Mouse (Mus musculus) macrophage (primary cell): ENCODE results near the gene Zfp119b. TPM values are rescaled to one million over a fixed set of nuclear protein-coding genes. Genes with fewer than 3 reads are reported as not detected.
"Not testable (repeated sequence)": the region's sequence is repeated elsewhere in the genome, so short reads cannot be mapped to it uniquely, and the experiment has no call there.

Experiments
- H3K27ac ChIP-seq: fragments of 350-480 bp; formaldehyde crosslinking; 2 replicates; pipeline ENCODE4 v1.9.0; 2021
- H3K36me3 ChIP-seq: fragments of 350-480 bp; formaldehyde crosslinking; 2 replicates; pipeline ENCODE4 v1.9.0; 2021; ENCODE audit errors: inconsistent target
- H3K4me3 ChIP-seq: fragments of 350-480 bp; formaldehyde crosslinking; 2 replicates; pipeline ENCODE4 v1.9.0; 2021; ENCODE audit errors: inconsistent target
- H3K79me2 ChIP-seq: fragments of 350-480 bp; formaldehyde crosslinking; 2 replicates; pipeline ENCODE4 v1.9.0; 2021; ENCODE audit errors: inconsistent target
- WGBS: methylation state at CpG from one replicate; pipeline ENCODE4 v1.1.7; 2026; ENCODE audit warnings: inconsistent platforms; ENCODE audit not compliant: missing documents; 5-methylcytosine and 5-hydroxymethylcytosine counted together
- polyA plus RNA-seq: library from polyadenylated mRNA; stranded (reverse); fragments of 250-400 nt; gene quantifications from 3 replicates; pipeline ENCODE4 v1.2.4, GENCODE M21; 2018; ENCODE audit warnings: inconsistent platforms

The Zfp119b gene
- polyA plus RNA-seq, 1 experiment from 2014 or later, result 7.3 TPM

DNA sequence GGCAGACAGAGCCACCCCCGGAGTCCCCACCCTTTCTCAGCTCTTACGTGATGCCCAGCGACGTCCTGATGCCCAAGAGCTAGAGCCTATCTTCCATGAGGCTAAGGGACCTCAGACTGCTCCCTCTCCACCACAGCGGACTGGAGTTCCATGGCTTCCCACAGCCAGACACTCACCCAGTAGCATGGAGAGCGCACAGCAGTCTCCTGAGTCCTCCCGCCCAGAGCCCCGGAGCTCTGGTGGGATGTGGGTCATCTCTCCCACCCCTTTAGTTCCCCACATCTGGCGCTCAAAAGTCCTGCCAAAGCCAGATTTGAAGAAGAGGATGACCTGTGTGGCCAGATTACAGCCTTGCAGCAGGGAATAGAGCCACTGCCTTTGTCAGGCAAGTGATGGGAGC is 1.3 kb upstream of the Zfp119b start:
- 96% methylated on average over 7 of the region's 9 CpGs for WGBS
- Histone ChIP-seq H3K79me2 (peaks cover 7% of the 10 kb centered on the region; the same call in 1 of the 2 replicates), H3K36me3 (peaks cover 3% of the 10 kb centered on the region; the same call in 1 of the 2 replicates), H3K4me3 (no peak overlapping the region), H3K27ac (no peak overlapping the region)

DNA sequence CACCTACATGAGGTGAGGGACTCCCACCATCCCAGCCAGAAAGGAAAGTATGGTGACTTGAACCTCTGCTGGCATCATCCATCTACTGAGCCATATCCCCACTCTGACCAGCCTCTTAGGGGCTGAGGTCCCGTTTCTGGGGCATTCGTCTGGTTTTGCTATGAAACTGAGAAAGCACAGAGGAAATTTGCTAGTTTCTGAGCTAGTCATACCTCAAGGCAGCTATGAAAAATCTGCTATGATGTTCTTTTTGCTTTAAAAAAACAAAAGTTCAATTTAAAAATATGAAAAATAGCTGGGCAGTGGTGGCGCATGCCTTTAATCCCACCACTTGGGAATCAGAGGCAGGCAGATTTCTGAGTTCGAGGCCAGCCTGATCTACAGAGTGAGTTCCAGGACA is 653 bp downstream of the Zfp119b start:
- Histone ChIP-seq H3K36me3 (no peaks in the 10 kb centered on the region), H3K79me2 (peaks cover under 1% of the 10 kb centered on the region; the same call in 1 of the 2 replicates), H3K27ac (no peak overlapping the region), H3K4me3 (no peak overlapping the region)
- 90% methylated on average over 4 of the region's 4 CpGs for WGBS

DNA sequence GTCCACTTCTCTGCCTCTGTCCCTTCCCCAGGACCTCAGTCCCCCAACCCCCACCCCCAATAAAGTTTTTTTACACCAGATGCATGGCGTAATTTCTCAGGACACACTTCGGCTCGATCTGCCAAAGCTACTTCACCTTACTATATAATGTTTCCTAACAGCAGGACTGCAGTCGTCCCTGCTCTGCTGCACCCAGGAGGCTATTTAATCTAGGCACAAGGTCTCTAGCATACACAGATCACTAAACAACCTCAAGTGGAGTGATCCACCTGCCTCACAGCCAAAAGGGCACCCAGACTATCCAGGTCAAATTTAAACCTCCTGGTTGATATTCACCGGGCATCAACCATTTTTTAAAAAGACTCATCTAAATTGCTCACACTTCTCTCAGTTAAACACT is 3.6 kb downstream of the Zfp119b start:
- H3K79me2 ChIP-seq, result no peaks in the 10 kb centered on the region
- peak overlapping the region; percentile 54 for H3K4me3 ChIP-seq
- peaks cover 9% of the 10 kb centered on the region for H3K36me3 ChIP-seq
- H3K27ac ChIP-seq, result peak overlapping the region; percentile 57
- WGBS, result 29% methylated on average over 5 of the region's 5 CpGs

DNA sequence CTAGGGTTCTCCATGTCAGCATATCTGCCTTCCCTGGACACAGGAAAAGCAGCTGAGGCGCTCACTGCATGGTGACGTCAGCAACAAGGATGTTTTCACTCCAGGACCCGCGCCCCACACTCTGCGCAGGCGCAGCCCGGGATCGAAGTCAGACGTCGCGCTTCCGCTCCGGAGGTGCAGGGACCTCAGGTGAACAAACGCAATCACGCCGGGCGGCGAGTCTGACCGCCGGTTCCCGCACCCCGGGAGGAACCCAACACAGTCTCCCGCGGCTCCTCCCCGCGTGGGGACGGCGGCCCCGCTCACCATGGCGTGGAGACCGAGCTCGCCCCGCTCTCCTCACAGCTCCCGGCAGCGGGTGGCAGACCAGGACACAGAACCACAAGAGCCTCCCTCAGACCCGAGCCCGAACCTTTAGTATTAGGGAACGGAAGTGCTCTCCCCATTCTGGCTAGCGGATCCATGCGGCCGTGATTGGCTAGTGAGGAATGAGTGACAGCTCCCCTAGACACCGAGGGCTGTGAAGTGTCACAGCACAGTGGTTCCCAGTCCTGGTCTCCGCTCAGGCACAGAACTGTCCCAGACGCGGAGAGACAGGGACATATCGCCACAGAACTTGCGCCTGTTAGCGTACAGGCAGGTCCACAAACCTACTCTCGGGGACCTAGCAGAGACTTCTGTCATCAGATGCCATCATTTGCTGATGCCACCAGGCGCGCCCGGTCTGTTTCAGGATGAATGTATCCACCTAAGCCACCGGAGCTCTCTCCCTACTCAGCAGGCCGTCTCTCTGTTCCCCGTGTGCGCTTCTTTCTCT is 4.2 kb downstream of the Zfp119b start:
- Histone ChIP-seq H3K36me3 (peaks cover 15% of the 10 kb centered on the region), H3K27ac (peak overlapping the region; percentile 57), H3K4me3 (peak overlapping the region; percentile 54)
- WGBS, result under 1% methylated on average over 44 of the region's 56 CpGs
- H3K79me2 ChIP-seq, result not testable (repeated sequence)

- not testable (repeated sequence) for H3K79me2 ChIP-seq
- Histone ChIP-seq H3K27ac (peak overlapping the region; percentile 29), H3K36me3 (peaks cover 22% of the 10 kb centered on the region), H3K4me3 (peak overlapping the region; percentile 54)
- WGBS, result 57% methylated on average over 6 of the region's 10 CpGs
These were observed 4.9 kb downstream of the Zfp119b start for GRCm38 (mm10) chr17:55944387-55944865.

DNA sequence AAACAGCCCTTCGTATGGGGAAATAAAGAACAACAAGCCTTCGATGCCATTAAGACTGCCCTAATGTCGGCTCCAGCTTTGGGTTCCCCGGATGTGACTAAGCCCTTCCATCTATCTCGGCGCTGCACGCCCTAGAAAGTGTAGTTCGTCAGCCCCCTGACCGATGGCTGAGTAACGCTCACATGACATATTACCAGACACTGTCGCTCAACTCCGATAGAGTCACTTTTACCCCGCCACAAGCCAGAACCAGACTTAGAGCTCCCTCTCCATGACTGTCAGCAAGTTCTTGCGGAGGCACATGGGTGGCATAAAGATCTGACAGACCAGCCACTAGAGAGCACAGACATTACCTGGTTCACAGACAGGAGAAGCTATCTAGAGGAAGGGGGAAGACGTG is 16.1 kb downstream of the Zfp119b start:
- 96% methylated on average over 15 of the region's 15 CpGs for WGBS
- Histone ChIP-seq H3K27ac (no peak overlapping the region), H3K36me3 (no peaks in the 10 kb centered on the region; the same call in 1 of the 2 replicates), H3K4me3 (no peak overlapping the region), H3K79me2 (no peaks in the 10 kb centered on the region)

GRCm38 (mm10) chr17:55932635-55933034 is 16.7 kb downstream of the Zfp119b start:
- H3K27ac ChIP-seq, result no peak overlapping the region
- 38% methylated on average over 2 of the region's 2 CpGs for WGBS
- no peaks in the 10 kb centered on the region for H3K36me3 ChIP-seq
- H3K79me2 ChIP-seq, result no peaks in the 10 kb centered on the region
- peak overlapping the region; percentile 61; the same call in 1 of the 2 replicates for H3K4me3 ChIP-seq

DNA sequence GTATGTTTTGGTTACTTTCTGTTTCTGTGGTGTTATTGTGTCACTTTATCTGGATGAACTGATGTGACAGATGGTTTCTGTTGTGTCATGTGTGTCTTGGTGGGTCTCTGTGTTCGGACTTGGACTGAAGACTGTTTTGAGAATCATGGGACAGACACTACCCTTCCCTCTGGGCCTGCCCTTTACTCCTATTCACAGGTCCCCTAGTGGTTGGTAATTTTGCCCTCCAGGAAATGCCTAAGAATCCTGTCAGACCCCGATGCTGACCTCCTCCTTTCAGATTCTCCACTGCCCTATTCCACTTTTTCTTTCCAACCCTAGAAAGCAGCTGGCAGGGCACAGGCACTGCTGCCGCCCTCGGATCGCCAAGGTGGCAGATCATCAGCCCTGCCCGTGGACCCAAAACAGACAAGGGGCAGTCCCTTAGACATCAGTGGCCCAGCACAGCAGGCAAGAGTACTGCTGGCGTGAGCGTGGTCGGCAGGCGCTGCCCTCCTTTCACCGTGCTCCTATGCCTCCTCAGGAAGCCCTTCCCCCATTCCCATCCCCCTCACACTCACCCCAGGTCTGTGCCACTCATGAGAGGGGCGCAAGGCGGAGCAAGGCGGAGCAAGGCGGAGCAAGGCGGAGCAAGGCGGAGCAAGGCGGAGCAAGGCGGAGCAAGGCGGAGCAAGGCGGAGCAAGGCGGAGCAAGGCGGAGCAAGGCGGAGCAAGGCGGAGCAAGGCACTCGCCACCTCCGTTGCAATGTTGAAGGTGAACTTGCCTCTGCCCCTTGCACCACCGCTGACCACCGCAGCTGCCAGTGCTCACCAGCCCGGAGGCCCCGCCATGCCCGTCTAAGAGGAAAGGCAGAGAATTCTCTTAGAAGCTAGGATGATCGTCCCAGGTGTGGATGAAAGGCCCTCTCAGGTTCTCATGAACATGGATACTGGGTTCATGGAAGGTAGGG is 17.5 kb downstream of the Zfp119b start:
- WGBS, result 4% methylated on average over 18 of the region's 33 CpGs
- Histone ChIP-seq H3K4me3 (peak overlapping the region; percentile 61), H3K27ac (peak overlapping the region; percentile 33; the same call in 1 of the 2 replicates), H3K79me2 (no peaks in the 10 kb centered on the region), H3K36me3 (no peaks in the 10 kb centered on the region)

- no peaks in the 10 kb centered on the region for H3K79me2 ChIP-seq
- no peaks in the 10 kb centered on the region for H3K36me3 ChIP-seq
- no peak overlapping the region for H3K4me3 ChIP-seq
- H3K27ac ChIP-seq, result no peak overlapping the region
These were observed 42.6 kb downstream of the Zfp119b start for GRCm38 (mm10) chr17:55906669-55907068.

- no peaks in the 10 kb centered on the region for H3K36me3 ChIP-seq
- WGBS, result 80% methylated on average over 6 of the region's 6 CpGs
- no peak overlapping the region for H3K4me3 ChIP-seq
- H3K79me2 ChIP-seq, result no peaks in the 10 kb centered on the region
- H3K27ac ChIP-seq, result no peak overlapping the region
These were observed 45.2 kb downstream of the Zfp119b start for GRCm38 (mm10) chr17:55904131-55904530.

- H3K27ac ChIP-seq, result no peak overlapping the region
- no peak overlapping the region for H3K4me3 ChIP-seq
- 100% methylated on average over 1 of the region's 1 CpGs for WGBS
- no peaks in the 10 kb centered on the region for H3K36me3 ChIP-seq
- no peaks in the 10 kb centered on the region for H3K79me2 ChIP-seq
These were observed 45.6 kb downstream of the Zfp119b start for GRCm38 (mm10) chr17:55903687-55904086.

DNA sequence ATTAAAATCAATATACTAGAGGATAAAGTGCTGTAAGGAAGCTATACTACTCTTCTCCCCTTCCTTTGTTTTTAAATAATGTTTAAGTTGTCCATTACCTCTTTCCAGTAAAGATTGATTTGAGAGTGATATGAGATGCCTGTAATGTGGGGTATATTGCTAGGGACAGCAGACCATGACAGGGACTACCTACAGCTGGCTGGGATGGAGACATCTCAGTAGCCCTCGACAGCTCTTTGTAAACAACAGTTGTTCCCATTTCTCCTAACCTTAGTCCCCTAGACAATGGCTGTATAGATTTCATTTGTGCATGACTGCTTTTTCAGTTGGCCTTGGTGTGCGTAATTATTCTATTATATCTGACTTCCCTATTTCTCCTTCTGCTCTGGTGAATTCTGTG is 46.2 kb downstream of the Zfp119b start:
- Histone ChIP-seq H3K27ac (no peak overlapping the region), H3K36me3 (peaks cover 1% of the 10 kb centered on the region; the same call in 1 of the 2 replicates), H3K4me3 (no peak overlapping the region), H3K79me2 (no peaks in the 10 kb centered on the region)
- WGBS, result 61% methylated on average over 2 of the region's 2 CpGs

- H3K36me3 ChIP-seq, result peaks cover 18% of the 10 kb centered on the region
- H3K79me2 ChIP-seq, result peaks cover 21% of the 10 kb centered on the region
- 11% methylated on average over 6 of the region's 8 CpGs for WGBS
- H3K27ac ChIP-seq, result peak overlapping the region; percentile 40
- H3K4me3 ChIP-seq, result peak overlapping the region; percentile 33; the same call in 1 of the 2 replicates
These were observed 56.8 kb downstream of the Zfp119b start for GRCm38 (mm10) chr17:55892406-55892955.
